Mouse (Mus musculus): ENCODE measurements around the gene Dusp7. TPM values are rescaled to one million over a fixed set of nuclear protein-coding genes. Genes with fewer than 3 reads are reported as not detected.

Gene Dusp7
- polyA plus RNA-seq, 1 experiment from 2014 or later, result 63.3 TPM

DNA sequence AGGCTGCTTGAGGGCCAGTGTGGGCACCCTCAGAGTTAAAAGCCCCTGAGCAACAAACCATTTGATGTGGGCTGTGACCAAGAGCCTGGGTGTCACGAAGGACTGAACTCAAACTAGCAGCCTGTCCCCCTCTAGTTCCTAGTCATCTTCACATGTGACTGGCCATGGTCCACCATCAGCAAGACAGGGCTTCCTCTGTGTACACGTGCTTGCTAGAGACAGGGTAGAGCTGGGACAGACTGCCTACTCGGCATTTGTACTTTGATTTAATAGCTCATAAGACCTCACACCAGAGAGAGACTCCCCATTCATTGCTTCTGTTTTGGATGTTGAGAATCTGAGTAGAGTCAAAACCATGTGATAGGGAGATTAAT is 27.1 kb upstream of the Dusp7 start:
- Histone ChIP-seq H3K4me3 (ENCODE audit: inconsistent target) (no peak overlapping the region), H3K36me3 (ENCODE audit: inconsistent target) (no peaks in the 10 kb centered on the region), H3K27ac (peak overlapping the region; percentile 93), H3K79me2 (ENCODE audit: inconsistent target) (no peaks in the 10 kb centered on the region)
- WGBS (ENCODE audit: missing documents), result 59% methylated on average over 3 of the region's 3 CpGs

DNA sequence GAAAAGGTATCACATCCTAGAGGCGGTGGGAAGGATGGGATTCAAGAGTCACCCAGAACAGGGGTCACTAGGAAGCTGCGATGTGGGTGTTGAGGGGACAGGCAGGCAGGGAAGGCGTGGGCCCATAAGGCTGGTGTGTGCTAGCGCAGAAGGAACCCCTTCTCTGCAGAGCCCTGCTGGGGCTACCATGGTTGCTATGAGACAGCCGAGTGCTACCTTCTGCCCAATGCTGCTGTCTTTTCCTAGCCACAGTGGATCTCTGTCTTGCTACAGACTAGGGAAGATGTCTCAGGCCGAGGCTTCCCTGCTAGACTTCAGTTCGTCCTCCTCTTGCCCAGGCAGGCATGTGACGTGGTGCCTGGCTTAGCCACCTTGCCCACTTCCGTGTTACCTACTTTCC is 25.9 kb upstream of the Dusp7 start:
- H3K27ac ChIP-seq, result peak overlapping the region; percentile 93
- 93% methylated on average over 8 of the region's 9 CpGs for WGBS (ENCODE audit: missing documents)
- no peak overlapping the region for H3K4me3 ChIP-seq (ENCODE audit: inconsistent target)
- H3K79me2 ChIP-seq (ENCODE audit: inconsistent target), result no peaks in the 10 kb centered on the region
- H3K36me3 ChIP-seq (ENCODE audit: inconsistent target), result no peaks in the 10 kb centered on the region

DNA sequence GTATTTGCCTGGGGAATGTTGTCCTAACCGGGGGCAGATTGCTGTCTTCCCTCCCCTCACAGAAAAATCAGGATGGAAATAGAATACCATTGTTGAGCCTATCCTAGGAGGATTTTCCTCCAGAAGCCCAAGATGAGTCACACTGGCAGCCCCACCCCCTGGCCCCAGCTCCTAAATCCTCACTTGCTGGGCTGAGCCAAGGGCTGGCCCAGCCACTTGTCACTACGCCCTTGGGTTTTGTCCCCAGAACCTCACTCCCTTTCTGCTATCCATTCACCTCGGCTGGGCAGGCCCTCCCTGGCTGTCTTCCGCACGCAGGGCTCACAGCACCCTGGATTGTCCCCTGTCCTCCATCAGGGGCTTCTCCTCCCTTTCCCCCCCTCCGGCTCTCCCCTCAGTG is 23.3 kb upstream of the Dusp7 start:
- Histone ChIP-seq H3K79me2 (ENCODE audit: inconsistent target) (no peaks in the 10 kb centered on the region), H3K27ac (peak overlapping the region; percentile 0; the same call in 1 of the 2 replicates), H3K4me3 (ENCODE audit: inconsistent target) (no peak overlapping the region), H3K36me3 (ENCODE audit: inconsistent target) (no peaks in the 10 kb centered on the region)
- 89% methylated on average over 6 of the region's 6 CpGs for WGBS (ENCODE audit: missing documents)

DNA sequence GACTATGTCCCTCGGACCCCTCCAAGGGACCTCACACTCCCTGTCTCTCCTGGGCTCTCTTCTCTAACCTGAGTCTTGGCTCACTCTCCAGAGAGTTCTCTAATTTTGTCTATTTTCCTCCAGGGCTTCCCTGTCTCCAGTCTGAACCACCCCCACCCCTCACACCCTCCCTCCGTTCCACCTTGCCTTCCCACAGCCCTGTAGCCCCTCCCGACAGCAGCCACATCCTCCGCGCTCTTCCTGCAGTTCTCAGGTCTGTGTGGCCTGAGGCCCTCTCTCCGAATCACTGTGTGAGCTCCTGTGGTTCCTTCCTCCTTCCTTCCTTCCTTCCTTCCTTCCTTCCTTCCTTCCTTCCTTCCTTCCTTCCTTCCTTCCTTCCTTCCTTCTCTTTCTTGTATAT is 22.8 kb upstream of the Dusp7 start:
- WGBS (ENCODE audit: missing documents), result 76% methylated on average over 6 of the region's 6 CpGs
- H3K79me2 ChIP-seq (ENCODE audit: inconsistent target), result no peaks in the 10 kb centered on the region
- H3K4me3 ChIP-seq (ENCODE audit: inconsistent target), result no peak overlapping the region
- H3K27ac ChIP-seq, result peak overlapping the region; percentile 0; the same call in 1 of the 2 replicates
- H3K36me3 ChIP-seq (ENCODE audit: inconsistent target), result no peaks in the 10 kb centered on the region

DNA sequence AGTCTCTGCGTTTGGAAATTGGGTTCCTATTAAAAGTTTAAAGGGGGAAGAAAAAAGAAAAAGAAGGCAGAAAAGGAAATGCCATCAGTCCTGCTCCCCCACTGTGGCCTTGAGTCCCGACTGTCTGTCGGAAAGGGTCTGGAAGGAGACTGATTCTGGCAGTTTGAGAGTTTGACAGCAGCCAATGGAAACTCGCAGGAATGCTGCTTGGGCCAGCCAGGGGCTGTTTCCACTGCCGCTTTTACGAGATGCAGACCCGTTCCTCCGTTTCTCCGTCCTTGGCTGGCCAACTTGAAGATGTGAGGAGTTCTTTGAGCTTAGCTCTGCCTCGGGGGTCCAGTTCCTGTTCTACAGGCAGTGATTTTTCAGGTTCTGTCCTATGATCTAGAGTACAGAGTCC is 20.2 kb upstream of the Dusp7 start:
- Histone ChIP-seq H3K36me3 (ENCODE audit: inconsistent target) (no peaks in the 10 kb centered on the region), H3K79me2 (ENCODE audit: inconsistent target) (no peaks in the 10 kb centered on the region), H3K4me3 (ENCODE audit: inconsistent target) (no peak overlapping the region), H3K27ac (no peak overlapping the region)
- 92% methylated on average over 10 of the region's 10 CpGs for WGBS (ENCODE audit: missing documents)

DNA sequence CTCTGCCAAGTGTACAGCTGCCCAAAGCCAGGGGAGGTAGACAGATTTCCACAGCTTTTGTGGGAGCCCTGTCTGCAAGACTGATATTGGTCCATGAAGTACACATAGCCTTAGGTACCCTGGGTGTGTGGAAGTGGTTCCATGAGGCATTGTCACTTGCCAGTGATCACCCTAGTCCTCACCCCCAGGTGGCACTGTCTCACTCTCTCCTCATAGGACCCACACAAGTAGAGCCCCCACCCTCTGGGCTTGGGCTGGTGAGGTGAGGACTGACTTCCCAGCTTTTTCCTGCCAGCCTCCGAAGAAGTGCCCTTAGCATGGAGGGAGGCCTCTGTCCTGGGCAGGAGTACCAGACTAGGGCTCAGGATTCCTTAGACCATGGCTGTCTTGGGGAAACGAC is 19.4 kb upstream of the Dusp7 start:
- no peaks in the 10 kb centered on the region for H3K79me2 ChIP-seq (ENCODE audit: inconsistent target)
- no peak overlapping the region for H3K27ac ChIP-seq
- H3K4me3 ChIP-seq (ENCODE audit: inconsistent target), result no peak overlapping the region
- no peaks in the 10 kb centered on the region for H3K36me3 ChIP-seq (ENCODE audit: inconsistent target)
- WGBS (ENCODE audit: missing documents), result 66% methylated on average over 2 of the region's 2 CpGs

DNA sequence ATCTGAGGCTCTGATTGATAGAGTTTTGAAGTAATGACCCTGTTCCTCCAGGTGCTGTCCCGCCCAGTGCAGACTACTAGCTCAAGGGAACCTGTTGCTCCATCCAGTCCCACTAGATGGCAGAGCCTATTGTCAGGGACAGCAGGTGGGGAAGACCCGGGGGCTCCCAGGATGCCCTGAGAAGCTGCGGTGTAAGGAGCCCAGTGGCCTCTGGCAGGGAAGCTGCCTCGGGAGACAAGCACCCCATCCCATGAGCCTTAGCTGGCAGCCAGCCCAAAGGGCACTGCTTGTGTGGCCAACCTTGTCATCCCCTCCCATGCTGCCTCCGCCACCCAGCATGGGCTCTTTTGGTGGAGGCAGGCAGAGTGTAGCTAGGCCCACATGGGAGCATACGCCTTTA is 17.3 kb upstream of the Dusp7 start:
- H3K36me3 ChIP-seq (ENCODE audit: inconsistent target), result no peaks in the 10 kb centered on the region
- 0 out of 2 replicates have a peak overlapping the region, but pooled peaks have one; percentile 96 for H3K27ac ChIP-seq
- no peaks in the 10 kb centered on the region for H3K79me2 ChIP-seq (ENCODE audit: inconsistent target)
- no peak overlapping the region for H3K4me3 ChIP-seq (ENCODE audit: inconsistent target)
- 86% methylated on average over 6 of the region's 6 CpGs for WGBS (ENCODE audit: missing documents)

DNA sequence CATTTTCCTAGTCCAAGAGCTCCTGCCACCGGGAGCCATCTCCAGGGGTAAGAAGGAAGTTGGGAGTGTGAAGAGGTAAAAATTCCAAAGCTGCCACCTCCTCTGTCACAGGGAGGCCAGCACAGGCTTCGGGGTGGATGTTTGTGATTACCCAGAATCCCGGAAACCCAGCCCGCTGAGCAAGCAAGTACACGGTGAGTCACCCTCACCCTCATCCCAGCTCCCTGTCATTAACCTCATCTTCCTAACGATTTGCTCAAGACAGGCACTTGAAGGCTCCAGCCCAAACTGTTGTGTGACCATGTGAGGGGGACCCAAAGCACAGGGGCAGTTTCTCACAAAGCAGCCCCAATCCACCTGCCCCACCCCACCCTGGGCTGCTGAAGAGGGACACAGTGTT is 14.7 kb upstream of the Dusp7 start:
- 30% methylated on average over 6 of the region's 6 CpGs for WGBS (ENCODE audit: missing documents)
- Histone ChIP-seq H3K36me3 (ENCODE audit: inconsistent target) (no peaks in the 10 kb centered on the region), H3K79me2 (ENCODE audit: inconsistent target) (no peaks in the 10 kb centered on the region), H3K4me3 (ENCODE audit: inconsistent target) (no peak overlapping the region), H3K27ac (peak overlapping the region; percentile 96)

DNA sequence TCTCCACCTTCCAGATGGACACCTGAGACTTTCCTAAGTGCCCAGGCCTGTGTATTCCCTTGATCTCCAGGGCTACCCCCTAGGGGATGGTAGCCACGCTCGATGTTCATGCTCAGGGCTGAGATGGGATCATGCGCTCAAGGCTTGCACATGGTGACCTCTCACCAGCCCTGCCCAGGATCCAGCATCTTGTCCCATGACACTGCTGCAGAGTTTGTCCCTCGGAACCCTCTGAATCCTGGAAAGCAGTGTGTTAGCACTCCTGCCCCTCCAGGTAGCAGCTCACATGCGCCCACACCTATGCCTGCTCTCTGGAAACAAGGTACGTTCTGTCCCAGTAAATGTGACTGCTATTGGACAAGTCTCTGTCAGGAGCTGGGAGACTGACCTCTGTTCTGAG is 13.6 kb upstream of the Dusp7 start:
- WGBS (ENCODE audit: missing documents), result 98% methylated on average over 6 of the region's 6 CpGs
- H3K4me3 ChIP-seq (ENCODE audit: inconsistent target), result no peak overlapping the region
- peak overlapping the region; percentile 96 for H3K27ac ChIP-seq
- H3K79me2 ChIP-seq (ENCODE audit: inconsistent target), result no peaks in the 10 kb centered on the region
- H3K36me3 ChIP-seq (ENCODE audit: inconsistent target), result no peaks in the 10 kb centered on the region

DNA sequence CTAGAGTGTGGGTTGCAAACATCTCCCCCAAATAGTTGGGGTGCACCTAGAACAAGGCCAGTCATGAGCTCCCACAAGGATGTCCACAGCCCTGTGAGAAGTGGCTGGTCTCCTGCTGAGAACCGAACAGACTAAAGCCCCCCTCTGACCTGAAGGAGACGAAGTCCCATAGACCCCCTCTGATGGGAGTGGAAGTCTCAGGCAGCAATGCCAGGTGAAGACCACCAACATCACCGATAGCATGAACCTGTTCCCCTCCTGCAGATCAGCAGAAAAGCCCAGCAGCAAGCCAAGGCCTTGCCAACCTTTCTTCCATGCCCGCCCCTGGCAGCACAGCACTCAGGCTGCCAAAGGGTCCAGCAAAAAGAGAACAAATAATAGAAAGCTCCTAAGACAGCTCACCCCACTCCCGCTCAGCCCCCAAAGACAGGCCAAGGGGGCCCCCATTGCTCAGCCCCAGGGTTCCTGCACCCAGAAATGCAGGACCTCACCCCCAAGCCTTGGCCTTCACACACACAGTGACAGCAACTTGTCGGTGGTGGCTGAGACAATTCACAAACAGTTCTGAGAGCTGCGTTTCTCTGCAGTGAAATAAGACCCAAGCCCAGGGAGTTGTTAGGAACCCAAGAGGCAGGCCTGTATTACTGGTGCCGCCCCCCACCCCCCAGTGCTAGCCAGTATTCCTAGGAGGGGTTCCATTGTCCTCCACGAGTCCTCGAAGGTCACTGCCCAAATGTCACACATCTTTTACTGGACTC is 13.0 kb upstream of the Dusp7 start:
- WGBS (ENCODE audit: missing documents), result 94% methylated on average over 10 of the region's 10 CpGs
- no peak overlapping the region for H3K4me3 ChIP-seq (ENCODE audit: inconsistent target)
- H3K27ac ChIP-seq, result peak overlapping the region; percentile 96
- H3K36me3 ChIP-seq (ENCODE audit: inconsistent target), result no peaks in the 10 kb centered on the region
- H3K79me2 ChIP-seq (ENCODE audit: inconsistent target), result no peaks in the 10 kb centered on the region

DNA sequence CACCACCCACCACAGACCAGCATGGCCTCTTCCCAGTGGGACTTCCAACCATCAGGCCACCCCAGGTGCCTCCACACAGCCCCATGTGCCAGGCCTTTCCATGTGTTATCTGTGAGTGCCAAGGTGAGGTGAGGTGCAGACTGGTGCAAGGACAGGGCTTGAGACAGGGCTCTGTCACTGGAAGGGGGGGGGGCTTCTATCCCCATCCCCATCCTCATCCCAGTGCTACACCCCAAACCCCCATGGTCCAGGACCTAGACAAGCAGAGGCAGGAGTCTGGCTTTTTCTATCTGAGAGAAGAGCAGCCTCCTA is 12.5 kb upstream of the Dusp7 start:
- Histone ChIP-seq H3K79me2 (ENCODE audit: inconsistent target) (no peaks in the 10 kb centered on the region), H3K4me3 (ENCODE audit: inconsistent target) (no peak overlapping the region), H3K36me3 (ENCODE audit: inconsistent target) (no peaks in the 10 kb centered on the region), H3K27ac (peak overlapping the region; percentile 96)

DNA sequence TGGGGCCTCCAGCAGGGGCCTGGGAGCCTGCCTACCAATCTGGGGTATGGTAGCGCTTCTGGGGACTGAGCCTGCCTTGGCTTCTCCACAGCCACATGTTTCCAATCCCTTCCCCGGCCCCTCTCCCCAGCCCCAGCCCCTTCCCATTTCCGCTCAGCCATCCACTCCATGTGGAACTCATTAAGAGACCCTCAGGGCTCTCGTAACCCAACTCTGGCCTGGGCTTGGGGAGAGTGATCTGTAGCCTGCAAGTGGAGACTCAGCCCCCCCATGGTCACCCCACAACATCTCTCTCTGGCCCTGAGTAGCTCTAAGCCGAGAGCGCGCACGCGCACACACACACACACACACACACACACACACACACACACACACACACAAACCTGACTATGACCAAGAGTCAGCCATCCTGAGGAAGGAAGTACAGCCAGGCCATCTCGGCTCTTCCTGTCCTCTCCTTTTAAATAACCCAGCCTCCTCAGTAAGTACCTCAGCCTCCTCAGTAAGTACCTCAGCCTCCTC is 12.0 kb upstream of the Dusp7 start:
- H3K79me2 ChIP-seq (ENCODE audit: inconsistent target), result no peaks in the 10 kb centered on the region
- 77% methylated on average over 10 of the region's 10 CpGs for WGBS (ENCODE audit: missing documents)
- H3K4me3 ChIP-seq (ENCODE audit: inconsistent target), result no peak overlapping the region
- no peaks in the 10 kb centered on the region for H3K36me3 ChIP-seq (ENCODE audit: inconsistent target)
- peak overlapping the region; percentile 96 for H3K27ac ChIP-seq

DNA sequence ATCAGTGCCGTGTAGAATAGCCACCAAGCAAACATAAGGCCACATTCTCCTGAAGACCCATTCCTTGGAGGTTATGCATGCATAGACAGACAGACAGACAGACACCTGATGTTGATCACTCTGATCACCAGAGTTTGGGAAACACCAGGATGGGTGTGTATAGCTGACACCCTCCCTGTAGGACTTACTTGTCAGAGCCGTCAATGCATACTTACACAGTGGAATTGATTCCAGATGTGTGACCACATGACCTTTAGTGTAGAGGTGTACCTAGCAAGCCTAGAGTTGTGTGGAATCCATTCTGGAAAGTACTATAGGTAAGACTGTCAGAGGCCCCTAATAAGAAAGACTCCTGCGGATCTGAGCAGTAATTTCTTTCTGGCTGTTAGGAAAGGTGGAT is 11.3 kb upstream of the Dusp7 start:
- H3K36me3 ChIP-seq (ENCODE audit: inconsistent target), result no peaks in the 10 kb centered on the region
- H3K79me2 ChIP-seq (ENCODE audit: inconsistent target), result no peaks in the 10 kb centered on the region
- H3K4me3 ChIP-seq (ENCODE audit: inconsistent target), result no peak overlapping the region
- H3K27ac ChIP-seq, result peak overlapping the region; percentile 96
- WGBS (ENCODE audit: missing documents), result 94% methylated on average over 3 of the region's 3 CpGs

DNA sequence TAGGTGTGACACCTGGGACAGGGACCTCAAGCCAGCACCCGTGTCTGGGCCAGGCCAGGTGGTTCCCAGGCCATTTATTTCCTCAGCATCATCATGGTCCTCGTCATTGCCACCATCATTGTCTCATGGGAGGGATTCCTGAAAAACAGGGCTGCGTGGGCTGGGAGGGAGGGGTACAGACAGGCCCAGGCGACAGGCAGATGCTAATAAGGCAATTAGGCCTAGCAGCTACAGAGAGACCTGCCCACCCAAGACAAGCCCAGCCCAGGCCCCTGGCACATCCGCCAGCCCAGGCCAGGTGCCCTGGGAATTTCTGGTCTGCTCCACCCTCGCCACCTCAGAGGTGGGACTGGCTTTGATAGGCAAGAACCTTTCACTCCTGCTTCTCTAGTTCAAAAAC is 9.1 kb upstream of the Dusp7 start:
- 98% methylated on average over 6 of the region's 6 CpGs for WGBS (ENCODE audit: missing documents)
- Histone ChIP-seq H3K4me3 (ENCODE audit: inconsistent target) (no peak overlapping the region), H3K27ac (no peak overlapping the region), H3K36me3 (ENCODE audit: inconsistent target) (no peaks in the 10 kb centered on the region), H3K79me2 (ENCODE audit: inconsistent target) (no peaks in the 10 kb centered on the region)

DNA sequence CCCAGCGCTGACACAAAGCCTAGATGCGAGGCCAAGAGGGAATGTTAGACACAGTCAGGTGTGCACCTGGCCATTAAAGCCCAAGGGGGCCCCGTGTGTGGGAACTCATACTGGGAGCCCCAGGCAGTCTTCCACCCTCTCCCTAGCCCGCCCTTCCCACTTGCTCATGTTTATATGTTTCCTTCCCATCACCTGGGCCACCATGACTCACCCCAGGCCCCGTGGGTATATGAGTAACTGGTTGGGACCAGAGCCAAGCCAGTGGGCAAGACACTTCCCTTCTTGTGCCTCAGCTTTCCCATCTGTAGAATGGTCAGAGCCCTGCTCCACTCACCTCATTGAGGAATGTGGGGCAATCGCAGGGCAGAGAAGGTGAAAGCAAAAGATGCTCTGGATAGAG is 7.3 kb upstream of the Dusp7 start:
- H3K36me3 ChIP-seq (ENCODE audit: inconsistent target), result no peaks in the 10 kb centered on the region
- peaks cover 2% of the 10 kb centered on the region; the same call in 1 of the 2 replicates for H3K79me2 ChIP-seq (ENCODE audit: inconsistent target)
- H3K4me3 ChIP-seq (ENCODE audit: inconsistent target), result no peak overlapping the region
- WGBS (ENCODE audit: missing documents), result 77% methylated on average over 6 of the region's 6 CpGs
- peak overlapping the region; percentile 7; the same call in 1 of the 2 replicates for H3K27ac ChIP-seq

DNA sequence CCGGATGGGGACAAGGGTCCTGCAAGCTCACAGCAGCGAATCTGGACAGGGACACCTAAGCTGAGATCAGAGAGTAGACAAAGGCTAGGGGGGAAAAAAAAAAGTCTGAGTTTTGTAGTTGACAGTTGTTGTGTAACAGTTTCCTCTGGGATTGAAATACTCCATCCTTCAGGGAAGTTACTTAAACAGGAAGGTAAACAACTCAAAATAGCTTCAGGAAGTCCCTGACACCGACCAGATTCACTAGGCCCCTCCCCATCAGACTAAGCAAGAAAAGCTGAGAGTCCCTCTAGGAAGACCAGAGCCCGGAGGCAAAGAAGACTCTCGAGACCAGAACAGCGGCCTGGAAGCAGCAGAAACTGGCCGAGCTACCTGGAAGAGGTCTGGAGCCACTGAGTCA is 3.1 kb upstream of the Dusp7 start:
- 37% methylated on average over 7 of the region's 7 CpGs for WGBS (ENCODE audit: missing documents)

More for the DNA sequence above, 3.1 kb upstream of the Dusp7 start:
- no peak overlapping the region for H3K4me3 ChIP-seq (ENCODE audit: inconsistent target)
- peaks cover 22% of the 10 kb centered on the region for H3K79me2 ChIP-seq (ENCODE audit: inconsistent target)
- peak overlapping the region; percentile 97 for H3K27ac ChIP-seq
- H3K36me3 ChIP-seq (ENCODE audit: inconsistent target), result no peaks in the 10 kb centered on the region

Data from macrophage (primary cell).